Mouse (Mus musculus): Measurements from ENCODE around the gene Foxk1.

Foxk1 gene

DNA sequence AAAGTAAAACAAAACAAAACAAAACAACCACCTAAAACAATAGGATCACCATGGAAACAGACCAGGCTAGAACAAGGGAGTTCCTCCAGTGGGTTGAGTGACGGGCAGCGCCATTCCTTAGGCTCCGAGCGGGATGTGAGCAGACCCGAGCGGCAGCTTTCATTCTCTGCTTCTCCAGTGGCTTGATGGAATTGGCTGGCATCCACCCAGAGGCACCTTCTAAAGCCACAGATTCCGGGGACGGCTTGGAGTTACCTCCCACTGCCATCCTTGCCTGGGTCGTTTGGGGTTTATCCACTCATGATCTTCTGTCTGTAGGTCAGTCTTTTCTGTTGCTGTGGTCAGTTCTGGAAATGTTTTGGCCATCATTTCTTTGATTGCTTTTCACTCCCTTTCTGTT, 19.6 kb downstream of the Foxk1 start:
- DNase-seq: no peak

DNA sequence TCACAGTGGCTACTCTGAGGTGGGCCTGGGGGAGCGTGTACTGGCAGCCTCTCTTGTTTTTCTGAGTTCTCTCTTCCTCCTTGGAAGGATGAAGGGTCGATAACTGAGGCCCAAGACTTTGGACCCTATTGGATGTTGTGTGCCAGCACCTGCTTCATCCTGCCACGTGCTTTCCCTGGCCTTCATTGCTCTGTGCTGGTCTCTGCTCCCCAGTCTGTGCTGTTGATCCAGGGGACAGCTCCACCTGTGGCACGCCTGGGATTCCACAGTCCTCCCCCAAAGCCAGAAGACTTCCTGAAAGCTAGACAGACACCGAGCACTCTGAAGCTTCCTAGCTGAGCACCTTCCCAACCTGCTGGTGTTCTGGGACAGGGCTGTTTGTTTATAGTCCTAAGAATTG, 20.6 kb downstream of the Foxk1 start:
- no peak for DNase-seq

DNA sequence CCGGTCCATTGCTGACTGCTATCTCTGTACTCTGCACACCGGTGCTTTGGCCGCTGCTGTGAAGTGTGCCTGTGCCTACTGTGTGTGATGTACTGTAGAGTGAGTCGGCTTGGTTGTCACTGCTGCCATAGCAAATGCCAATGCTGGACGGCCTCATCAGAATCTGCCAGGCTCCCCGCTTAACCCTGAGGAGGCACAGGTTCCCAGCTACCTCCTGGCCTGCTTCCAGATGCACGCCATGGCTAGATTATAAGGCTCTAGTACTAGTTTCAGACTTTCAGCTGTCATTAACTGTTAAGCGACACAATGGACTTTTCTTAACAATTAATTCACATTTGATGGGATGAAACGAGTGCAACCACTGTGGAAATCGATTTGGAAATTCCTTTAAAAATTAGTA, 21.8 kb downstream of the Foxk1 start:
- no peak for DNase-seq

DNA sequence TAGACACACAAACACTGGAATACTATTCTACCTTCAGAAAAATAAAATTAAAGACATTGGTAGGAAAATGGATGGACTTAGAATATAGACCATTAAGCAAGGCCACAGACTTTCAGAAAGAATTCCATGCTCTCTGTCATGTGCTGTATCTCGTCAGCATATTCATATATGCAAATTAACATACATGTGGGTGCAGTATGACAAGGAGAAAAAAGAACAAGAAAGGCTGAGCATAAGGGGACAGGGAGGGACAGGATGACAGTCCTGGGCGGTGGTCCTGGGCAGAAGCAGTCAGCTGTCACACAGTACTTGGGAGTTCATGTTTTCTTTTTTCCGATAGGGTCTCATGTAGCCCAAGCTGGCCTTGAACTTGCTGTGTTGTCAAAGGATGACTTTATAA, 22.4 kb downstream of the Foxk1 start:
- no peak for DNase-seq

DNA sequence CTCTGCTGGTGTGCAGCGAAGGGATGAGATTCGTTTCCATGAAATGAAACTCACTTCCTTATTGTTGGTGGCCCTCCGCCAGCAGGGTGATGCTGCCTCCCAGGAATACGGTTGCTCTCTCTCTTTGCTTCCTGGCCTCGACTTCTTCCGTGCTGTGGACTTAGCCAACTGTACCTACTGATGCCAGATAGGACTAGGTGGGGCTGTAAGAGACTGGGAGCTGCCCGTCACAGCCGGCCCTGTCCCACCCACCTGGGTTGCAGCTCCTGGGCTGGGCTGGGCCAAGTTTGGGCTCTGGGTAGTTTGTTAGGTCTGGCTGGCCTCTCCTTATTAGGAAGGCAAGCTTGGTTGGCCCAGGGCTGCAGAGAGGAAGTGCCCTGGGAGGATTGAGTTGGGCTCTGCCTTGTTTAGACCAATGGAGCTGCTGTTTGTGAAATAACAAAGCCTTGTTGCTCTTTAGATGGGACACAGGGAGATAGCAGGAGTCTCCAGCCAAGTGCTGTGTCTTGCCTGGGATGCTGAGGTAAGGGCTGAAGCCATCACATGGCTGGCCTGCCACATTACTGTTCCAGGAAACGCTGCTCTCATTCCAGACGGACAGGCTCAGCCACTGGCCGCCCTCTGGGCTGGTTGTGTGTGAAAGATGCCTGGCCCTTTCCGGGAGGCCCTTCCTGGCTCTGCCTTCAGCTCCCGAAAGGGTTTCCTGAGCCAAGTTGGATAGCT, 23.5 kb downstream of the Foxk1 start:
- peak; percentile 66 to 74 for DNase-seq

DNA sequence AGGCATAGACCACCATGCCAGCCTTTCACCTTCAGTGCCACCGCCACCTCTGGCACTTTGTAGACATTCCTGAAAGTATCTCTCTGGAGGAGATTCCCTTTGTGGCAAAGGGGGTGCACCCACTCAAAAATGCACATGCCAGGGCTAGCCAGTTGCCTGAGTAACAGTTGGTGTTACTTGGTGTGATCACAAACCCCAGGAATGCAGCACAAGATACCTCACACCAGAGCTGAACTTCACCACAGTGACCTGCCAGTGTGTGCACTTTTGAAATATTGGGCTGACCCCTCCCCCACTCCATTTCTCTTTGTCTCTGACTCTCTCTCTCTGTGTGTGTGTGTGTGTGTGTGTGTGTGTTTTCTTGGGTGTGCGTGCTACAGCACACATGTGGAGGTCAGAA, 25.2 kb downstream of the Foxk1 start:
- no peak for DNase-seq

DNA sequence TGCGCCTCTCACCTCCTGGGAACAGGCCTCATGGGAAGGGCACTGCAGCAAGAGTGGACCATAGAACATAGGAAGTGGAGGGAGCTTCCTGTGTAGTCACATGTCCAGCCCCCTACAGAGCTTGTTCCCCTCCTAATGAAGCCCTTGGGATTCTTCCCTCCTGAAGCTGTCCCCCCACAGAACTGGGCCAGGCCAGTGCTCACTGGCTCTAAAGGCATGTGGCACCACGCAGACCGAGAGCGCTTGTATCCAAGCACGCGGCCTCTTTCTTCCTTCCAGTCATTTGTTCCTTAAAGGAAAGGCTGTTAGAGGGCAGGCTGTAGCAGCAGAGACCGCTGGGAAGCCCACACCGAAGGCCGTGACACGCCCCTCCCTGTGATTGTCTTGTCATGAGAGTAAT, 26.6 kb downstream of the Foxk1 start:
- no peak for DNase-seq

DNA sequence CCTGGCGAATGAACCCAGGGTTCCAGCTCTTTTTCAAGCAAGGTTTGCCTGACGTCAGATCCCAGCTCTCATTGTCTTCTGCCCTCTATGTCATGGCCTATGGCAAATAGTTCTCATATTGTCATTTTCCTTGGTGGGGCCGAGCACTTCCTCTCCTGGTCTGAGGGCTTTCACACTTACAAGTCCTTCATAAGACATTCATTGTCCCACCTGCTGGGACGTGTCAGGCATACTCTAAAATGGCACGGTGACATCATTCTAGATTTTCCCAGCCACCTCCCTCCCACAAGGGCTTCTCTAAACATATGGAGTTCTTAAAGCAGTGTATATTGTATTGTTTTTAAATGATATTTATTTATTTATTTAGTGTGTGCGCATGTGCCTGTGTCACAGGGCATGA, 27.4 kb downstream of the Foxk1 start:
- no peak for DNase-seq

DNA sequence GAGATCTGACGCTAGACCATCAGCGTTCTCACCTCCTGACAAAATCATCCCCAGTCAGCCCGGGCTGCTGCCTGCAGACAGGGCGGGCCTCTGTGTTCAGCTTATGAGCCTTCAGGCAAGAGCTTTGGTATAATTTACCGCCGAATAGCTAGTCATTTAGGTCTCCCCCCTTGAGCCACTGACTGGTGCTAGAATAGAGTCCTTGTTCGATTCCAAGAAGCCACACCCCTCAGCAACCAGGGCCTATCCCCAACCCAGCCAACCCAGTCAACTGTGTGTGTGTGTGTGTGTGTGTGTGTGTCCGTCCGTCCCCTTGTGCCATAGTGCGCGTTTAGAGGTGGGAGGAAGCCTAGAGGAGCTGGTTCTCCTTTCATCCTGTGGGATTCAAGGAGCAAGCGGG, 29.7 kb downstream of the Foxk1 start:
- no peak for DNase-seq

DNA sequence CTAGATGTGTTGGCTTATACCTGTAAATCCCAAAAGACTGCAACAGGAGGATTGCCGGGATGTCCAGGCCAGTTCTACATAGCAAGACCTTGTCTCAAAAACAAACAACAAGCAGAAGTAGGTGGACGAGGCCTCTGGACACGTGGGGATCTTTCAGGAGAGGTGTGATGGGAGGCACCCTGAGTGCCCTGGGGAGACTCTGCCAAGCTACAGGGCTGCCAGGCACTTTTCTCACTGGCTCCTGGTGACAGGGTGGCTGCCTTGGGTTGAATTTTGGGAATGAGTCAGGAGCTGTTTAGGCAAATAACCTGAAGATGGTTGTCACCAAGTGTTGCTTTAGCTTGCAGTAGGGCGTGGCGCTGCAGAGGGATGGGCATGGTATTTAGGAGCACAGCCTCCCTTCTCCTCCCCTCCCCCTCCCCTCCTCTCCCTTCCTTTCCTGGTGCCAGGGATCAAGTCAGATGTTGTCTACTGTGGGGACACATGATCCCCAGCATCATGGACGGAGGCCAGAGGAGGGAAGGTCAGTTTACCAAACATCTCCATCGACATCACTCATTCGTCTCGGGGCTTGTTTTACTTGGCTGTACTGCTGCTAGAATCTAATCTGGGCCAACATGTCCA, 30.6 kb downstream of the Foxk1 start:
- DNase-seq: no peak

DNA sequence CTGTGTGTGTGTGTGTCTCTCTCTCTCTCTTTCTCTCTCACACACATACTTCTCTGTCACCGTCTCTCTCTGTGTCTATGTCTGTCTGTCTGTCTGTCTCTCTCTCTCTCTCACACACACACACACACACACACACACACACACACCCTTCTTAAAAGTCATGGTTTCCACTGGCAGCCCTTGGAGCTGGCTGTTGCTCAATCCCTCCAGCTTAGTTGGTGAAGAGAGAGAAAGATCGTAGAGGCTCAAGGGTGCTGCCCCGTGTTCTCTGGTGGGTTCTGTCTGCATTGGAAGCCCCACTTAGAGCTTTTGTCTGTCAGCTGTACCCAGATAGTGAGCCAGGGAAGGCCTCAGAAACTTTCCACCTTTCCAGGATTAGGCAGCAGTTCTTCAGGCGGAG, 31.4 kb downstream of the Foxk1 start:
- DNase-seq: no peak

DNA sequence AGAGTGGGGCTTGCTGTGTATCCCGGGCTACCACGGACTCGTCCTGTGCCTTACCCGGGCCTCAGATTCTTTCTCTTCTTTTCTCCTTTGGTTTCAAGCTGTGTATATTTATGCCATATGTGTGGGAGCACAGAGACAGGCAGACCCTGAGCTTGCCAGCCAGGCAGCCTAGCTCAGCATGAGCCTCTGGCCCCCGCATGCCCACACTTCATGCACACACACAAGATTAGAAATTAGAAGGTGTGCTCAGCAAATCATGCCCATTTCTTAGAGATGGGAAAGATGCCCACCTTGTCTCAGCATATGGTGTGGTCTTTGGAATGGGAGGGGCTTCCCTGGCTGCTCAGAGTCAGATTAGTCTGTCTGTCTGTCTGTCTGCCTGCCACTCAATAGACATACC, 32.8 kb downstream of the Foxk1 start:
- DNase-seq: no peak

DNA sequence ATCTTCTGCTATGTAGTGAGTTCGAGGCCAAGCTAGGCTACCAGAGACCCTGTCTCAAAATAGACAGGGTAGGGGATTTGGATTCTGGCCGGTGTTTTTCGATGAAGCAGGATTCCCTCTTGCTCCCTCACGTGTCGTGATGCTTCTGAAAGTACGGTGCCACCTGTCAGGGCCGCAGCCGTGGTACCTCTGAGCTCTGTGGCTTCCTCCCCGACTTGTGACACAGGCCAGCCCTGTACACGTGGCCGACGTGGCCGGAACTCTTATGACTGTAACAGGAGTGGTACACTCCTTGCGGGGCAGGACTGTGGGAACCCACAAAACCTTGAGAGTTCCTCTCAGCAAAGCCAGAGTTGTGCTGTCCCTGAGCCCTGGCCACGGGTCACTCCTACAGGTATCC, 34.4 kb downstream of the Foxk1 start:
- no peak for DNase-seq

DNA sequence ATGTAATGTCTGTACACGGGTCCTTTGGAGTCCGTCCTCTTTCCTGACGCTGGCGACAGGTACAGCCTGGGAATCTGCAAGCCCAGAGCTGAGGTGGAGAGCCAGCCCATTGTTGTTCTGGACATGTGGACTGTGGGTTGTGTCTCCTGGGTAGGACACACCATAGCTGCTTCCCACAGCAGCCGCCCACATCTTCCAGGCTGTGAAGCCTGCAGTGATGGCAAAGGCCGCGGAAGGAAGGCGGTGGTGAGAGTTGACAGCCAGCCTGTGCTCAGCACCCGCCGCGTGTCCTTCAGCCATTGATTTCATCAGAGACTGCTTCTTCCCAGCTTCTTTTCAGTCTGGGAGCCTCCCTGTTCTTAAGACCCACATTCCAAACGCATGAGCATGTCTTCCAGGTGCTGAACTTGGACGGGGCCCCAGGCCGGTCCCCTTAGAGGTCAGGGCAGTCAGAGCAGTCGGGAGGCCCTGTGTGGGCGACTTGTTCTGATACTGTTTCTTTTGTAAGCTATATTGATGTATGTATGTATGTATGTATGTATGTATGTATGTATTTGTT, 37.2 kb downstream of the Foxk1 start:
- no peak for DNase-seq

DNA sequence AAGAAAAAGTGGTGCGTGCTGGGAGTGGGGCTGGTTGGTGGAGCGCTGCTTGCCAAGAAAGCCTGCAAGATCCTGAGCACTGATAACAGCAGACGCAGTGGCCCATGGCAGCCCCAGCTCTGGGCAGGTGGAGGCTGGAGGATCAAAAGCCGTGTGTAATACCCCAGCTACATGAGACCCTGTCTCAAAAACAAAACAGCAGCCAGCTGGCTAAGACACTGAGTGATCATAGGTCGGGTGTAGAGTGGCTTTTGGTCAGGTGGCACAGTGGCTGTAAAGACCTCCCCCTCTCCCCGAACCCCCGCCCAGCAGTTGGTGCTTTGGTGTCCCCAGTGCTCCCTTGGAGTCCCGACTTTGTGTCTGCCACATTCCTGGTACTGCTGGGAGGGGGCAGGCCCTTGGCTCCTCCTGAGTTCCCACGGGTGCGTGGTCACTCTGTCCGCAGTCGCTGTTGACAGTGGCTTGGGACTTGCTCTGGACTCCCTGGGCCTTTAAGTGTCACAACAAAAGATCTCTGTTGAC, 38.7 kb downstream of the Foxk1 start:
- no peak for DNase-seq

DNA sequence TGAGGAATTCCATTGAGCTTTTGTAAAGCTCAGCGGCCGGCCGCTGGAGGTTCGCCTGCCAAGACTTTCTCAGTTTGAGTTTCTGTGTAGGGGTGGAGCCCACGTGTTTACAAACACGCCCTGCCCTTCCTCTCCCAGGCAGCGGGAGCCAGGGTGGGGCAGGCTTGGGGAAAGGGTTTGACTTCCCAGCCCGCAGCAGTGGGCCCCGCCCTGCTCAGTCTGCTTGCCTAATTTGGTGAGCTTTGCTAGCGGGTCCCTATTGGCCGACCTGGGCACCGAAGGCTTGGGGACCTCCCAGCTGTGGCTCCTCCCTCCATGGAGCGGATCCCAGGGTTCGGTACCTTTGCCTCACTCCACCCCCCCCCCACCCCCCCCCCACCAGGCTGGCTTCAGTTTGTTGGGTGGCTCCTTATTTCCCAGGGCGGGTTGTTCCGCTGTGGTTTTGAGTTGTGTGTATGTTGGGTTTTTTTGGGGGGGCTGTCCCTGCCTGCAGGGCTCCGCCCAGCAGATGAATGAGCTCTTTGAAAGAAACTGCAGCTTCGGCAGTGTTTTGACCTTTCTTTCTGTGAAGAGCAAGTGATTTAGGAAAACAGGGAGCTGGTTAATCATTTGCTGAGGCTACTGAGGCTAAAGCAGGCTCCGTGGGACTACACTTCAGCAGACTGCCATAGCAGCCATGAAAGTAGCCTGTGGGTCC, 39.3 kb downstream of the Foxk1 start:
- peak; percentile 34 to 55 for DNase-seq

DNA sequence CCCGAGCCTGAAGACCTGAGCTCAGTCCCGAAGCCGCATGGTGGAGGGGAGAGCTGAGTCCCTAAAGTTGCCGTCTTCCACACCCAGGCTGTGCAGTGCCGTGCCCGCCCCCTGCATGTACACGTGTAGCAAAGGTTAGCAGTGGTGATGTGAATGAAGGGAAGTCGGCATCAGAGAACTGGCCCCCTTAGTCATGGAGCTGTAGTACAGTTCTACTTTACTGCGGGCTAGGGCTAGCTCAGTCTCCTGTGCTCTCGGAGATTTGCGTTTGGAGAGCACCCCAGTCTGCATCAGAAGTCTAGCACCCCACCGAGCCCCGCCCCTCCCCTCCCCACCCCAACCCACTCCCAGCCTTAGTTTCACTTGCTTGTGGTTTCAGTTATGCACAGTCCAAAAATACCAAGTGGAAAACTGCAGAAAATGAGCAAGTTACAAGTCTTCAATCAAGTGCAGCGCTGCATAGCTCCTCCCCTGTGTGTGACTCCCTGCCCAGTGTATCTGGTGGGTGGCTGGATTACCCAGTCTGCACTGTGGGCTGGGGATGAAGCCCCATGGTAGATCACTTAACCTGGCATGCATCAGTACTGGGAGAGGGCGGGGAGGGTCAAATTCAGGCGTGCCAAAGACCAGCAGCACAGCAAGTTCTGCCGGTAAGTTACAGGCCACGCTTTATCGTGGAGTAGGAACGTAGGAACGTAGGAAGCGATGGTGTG, 40.2 kb downstream of the Foxk1 start:
- no peak for DNase-seq

DNA sequence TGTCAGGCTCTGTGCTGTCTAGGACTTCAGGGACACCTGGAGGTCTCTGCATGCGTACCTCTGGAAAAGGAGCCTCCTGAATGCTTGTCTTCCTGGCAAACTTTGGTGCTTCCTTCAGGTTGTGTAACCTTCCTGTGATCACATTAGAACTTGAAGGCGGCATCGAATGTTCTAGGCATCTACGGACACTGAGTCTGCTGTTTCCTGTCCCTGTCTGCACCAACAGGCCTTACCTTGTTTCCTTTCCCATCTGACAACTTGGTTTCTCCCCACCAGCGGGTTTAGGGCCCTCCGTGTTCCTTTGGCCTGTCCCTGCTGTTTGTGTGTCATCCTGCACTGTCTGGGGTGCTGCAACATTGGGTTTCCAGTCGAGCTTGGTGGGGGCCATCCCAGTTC, 40.7 kb downstream of the Foxk1 start:
- DNase-seq: no peak

DNA sequence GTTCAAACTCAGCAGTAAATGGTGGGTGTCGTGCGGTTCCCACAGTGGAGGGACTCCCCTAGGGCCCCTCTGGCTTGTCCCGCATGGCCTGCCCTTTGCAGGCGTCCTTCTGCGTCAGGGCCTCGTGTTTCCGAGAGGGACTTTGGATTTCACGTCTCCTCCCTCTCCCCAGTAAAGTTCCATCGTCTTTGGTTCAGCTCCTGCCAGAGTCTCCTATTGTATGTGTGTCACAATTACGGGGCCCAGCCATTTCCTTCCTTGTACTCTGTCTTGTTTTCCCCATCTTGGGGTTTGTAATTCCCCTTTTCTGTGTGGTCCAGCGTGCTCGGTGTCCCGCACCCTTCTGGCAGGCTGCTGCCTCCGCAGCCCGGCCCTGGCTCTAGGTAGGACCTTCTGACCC, 42.2 kb downstream of the Foxk1 start:
- DNase-seq: no peak

DNA sequence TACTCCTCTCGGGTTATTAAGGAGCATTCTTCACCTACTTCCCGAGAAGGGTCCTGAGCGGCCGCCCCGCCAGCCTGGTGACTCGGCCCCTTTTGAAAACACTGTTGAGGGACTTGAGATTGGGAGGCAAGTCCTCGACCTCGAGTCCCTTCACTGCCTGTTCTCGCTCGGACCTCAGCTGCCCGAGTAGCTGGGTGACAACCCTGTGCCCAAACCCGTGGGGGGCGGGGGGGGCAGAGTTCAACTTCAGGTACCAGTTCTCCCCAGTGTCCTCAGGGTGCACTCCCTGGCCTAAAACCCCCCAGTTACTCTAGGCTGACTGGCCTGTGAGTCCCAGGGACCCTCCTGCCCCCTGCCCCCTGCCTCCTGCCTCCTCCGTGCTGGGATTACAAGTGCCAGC, 42.7 kb downstream of the Foxk1 start:
- no peak for DNase-seq

DNA sequence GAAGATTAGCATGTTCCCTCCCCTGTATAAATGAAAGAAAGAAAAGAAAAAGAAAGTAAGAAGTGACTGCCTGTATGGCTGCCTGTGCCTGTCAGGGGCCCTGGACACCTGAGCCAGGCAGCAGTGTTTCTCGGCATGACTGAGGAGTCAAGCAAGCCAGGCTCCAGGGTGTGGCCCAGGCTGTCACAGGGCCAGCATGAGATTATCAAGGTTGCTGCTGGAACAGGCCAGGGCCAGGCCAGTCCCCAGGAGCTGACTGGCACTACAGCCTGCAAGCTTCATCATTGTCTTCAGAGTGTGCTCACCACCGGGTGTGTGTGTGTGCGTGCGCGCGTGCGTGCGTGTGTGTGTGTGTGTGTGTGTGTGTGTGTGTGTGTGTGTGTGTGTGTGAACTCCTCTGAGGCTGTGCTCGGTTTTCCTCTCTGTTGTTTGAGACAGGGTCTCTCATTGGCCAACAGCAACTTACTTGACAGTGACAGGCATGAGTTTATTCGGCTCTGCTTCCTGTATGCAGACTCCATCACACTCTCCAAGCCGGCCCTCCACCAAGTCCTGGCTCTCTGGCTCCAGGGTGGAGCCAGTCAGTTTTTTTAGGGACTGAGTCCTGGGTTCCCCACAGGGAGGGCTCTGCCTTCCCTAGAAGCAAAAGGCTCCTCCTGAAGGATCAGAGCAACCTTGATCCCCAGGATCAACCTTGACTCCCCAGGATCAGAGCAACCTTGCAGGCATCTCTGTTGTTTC, 43.7 kb downstream of the Foxk1 start:
- DNase-seq: no peak

DNA sequence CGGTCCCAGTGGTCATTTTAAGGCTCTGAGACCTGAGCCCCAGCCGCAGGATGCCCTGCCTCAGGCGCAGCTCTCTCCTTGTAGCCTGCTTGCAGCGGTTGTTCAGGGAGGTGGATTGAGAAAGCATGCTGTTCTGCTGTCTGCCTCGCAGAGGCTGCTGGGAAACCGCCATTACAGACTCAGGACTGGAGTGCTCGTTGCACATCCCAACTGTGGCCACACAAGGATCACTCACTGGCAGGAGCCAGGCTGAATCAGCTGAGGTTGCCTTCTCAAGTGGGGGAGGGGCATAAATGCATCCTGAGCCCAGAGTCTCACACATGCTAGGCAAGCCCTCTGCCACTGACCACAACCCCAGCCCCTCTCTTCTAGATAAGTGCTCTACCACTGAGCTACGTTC, 44.4 kb downstream of the Foxk1 start:
- DNase-seq: no peak

DNA sequence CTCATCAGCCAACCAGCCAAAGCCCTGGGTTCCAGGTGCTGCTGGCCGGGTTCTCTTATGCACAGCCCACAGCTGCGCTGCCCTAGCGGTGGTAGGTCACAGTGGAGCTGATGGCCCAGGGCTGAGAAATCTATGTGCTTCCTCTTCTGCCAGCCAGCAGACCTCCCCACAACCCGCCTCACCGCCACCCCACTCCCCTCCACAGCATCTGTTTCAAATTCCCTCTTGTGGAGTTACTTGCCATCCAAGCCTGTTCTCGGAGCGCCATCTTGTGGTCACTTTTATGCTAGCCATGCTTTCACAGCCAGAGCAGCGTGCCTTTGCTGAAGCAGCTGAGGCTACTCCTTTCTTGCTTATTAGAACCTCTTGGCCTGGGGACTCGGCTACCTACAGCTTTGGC, 46.8 kb downstream of the Foxk1 start:
- DNase-seq: peak; percentile 85 to 90

Data from cerebellum, adult 18-20 months (tissue).